Comparison of ENCODE assay signal across 8 mouse cellular contexts in the genomic region with DNA sequence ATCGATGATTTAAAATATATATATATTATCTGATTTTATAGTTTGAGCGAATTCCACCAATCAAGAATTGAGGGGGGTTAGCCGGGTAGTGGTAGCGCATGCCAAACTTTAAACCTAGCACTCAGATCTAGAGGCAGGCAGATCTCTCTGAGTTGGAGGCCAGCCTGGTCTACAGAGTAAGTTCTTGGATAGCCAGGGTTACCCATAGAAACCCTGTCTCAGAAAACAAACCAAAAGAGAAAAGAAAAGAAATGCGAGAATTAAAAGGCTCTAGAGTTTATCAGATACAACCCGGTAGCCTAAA. TPM values are rescaled to one million over a fixed set of nuclear protein-coding genes. Genes with fewer than 3 reads are reported as not detected.
DNase-seq lines count a peak whose midpoint lies in the region; ATAC-seq lines count a peak whose summit lies in the region.

No protein-coding gene starts in this region.

- peak overlapping the region; percentile 65 for H3K9ac ChIP-seq in forebrain, embryonic 13.5 days
- H3K9ac ChIP-seq in liver, embryonic 11.5 days (ENCODE audit: low read depth, low read length) = peak overlapping the region; percentile 73

- H3K36me3 ChIP-seq in forebrain, embryonic 13.5 days (ENCODE audit: poor library complexity, severe bottlenecking) = peaks cover 13% of the 10 kb centered on the region
- peaks cover 9% of the 10 kb centered on the region for H3K36me3 ChIP-seq in liver, embryonic 11.5 days (ENCODE audit: control insufficient read depth, insufficient read depth, low read length)

- peak; percentile 13 to 24 for DNase-seq in cerebellum, postnatal 14 days
- DNase-seq in cerebellum, postnatal 25 days = no peak
- peak; percentile 33 for DNase-seq in 3T3-L1 (ENCODE audit: low read depth, low spot score)
- DNase-seq in liver, embryonic 11.5 days (ENCODE audit: low spot score) = no peak
- no peak for DNase-seq in ovary, postnatal 10 days (ENCODE audit: low spot score)
- no peak for DNase-seq in layer of hippocampus, adult 9-11 months
- no peak for DNase-seq in natural killer cell, adult 2 months (ENCODE audit: low spot score in 2 of 2)

- H3K27me3 ChIP-seq in forebrain, embryonic 13.5 days = no peaks in the 10 kb centered on the region
- no peaks in the 10 kb centered on the region for H3K27me3 ChIP-seq in liver, embryonic 11.5 days (replicated peaks; ENCODE audit: control insufficient read depth, insufficient read depth, low read length)

- H3K4me1 ChIP-seq in forebrain, embryonic 13.5 days = peaks cover 12% of the 10 kb centered on the region
- peaks cover 11% of the 10 kb centered on the region for H3K4me1 ChIP-seq in liver, embryonic 11.5 days (replicated peaks; ENCODE audit: control insufficient read depth, insufficient read depth, low read length)

- H3K9me3 ChIP-seq in forebrain, embryonic 13.5 days (replicated peaks) = 0 out of 2 replicates have a peak, but pooled peaks cover 3% of the 10 kb centered on the region
- H3K9me3 ChIP-seq in liver, embryonic 11.5 days (ENCODE audit: control insufficient read depth, low read length) = no peaks in the 10 kb centered on the region

- peak; percentile 34 for ATAC-seq in forebrain, embryonic 13.5 days
- peak; percentile 9; the same call in 1 of the 2 replicates for ATAC-seq in liver, embryonic 11.5 days (replicated peaks; ENCODE audit: low FRiP score)

- H3K4me3 ChIP-seq in forebrain, embryonic 13.5 days = peak overlapping the region; percentile 86
- peak overlapping the region; percentile 94 for H3K4me3 ChIP-seq in liver, embryonic 11.5 days (ENCODE audit: low read depth, low read length)

- H3K27ac ChIP-seq in forebrain, embryonic 13.5 days = no peak overlapping the region
- H3K27ac ChIP-seq in liver, embryonic 11.5 days (ENCODE audit: low read depth, low read length) = no peak overlapping the region; the same call in 1 of the 2 replicates

- H3K4me2 ChIP-seq in forebrain, embryonic 13.5 days = peak overlapping the region; percentile 80
- H3K4me2 ChIP-seq in liver, embryonic 11.5 days = peak overlapping the region; percentile 74

- WGBS in forebrain, embryonic 13.5 days = 32% methylated on average over 6 of the region's 6 CpGs
- 15% methylated on average over 6 of the region's 6 CpGs for WGBS in liver, embryonic 11.5 days

RNA-seq across cellular contexts. Expression of a gene that starts 0.7 kb away (rescaled TPM):
- 40.6 and 46.4 TPM in 2 replicates for polyA plus RNA-seq in forebrain, embryonic 13.5 days (2015; fragmentation: Nextera tagmentation; extraction: Ambion mirVana)
- 51.8 and 54.1 TPM in 2 replicates for polyA plus RNA-seq in liver, embryonic 11.5 days (2014; fragmentation: Nextera tagmentation; extraction: Ambion mirVana)

RNA-seq across cellular contexts. Expression of a gene that starts 36.0 kb away (rescaled TPM):
- polyA plus RNA-seq in forebrain, embryonic 13.5 days (2015; fragmentation: Nextera tagmentation; extraction: Ambion mirVana) = 378 and 412 TPM in 2 replicates
- 442 and 454 TPM in 2 replicates for polyA plus RNA-seq in liver, embryonic 11.5 days (2014; fragmentation: Nextera tagmentation; extraction: Ambion mirVana)

RNA-seq across cellular contexts. Expression of a gene that starts 47.1 kb away (rescaled TPM):
- polyA plus RNA-seq in forebrain, embryonic 13.5 days (2015; fragmentation: Nextera tagmentation; extraction: Ambion mirVana) = 273 and 277 TPM in 2 replicates
- polyA plus RNA-seq in liver, embryonic 11.5 days (2014; fragmentation: Nextera tagmentation; extraction: Ambion mirVana) = 176 and 184 TPM in 2 replicates

Comparison
In these comparisons a context has a peak if more than half of its experiments do, and no peak if none do; other contexts are left out.
1. DNase-seq: peak in cerebellum, postnatal 14 days (2 of 2) and 3T3-L1 (single experiment); none in cerebellum, postnatal 25 days (0 of 2), liver, embryonic 11.5 days (single experiment), ovary, postnatal 10 days (single experiment), layer of hippocampus, adult 9-11 months (single experiment) and natural killer cell, adult 2 months (0 of 2).